Mouse (Mus musculus) urinary bladder, adult 2 months (tissue): ENCODE measurements around the gene Rad51d. TPM values are rescaled to one million over a fixed set of nuclear protein-coding genes. Genes with fewer than 3 reads are reported as not detected.

Experiments used
- polyA plus RNA-seq: library from polyadenylated mRNA; depleted of rRNA; stranded (reverse); fragments of >200 nt; gene quantifications from 2 replicates; pipeline ENCODE4 v1.2.3, GENCODE M21; 2012; rRNA removed

Rad51d gene
- polyA plus RNA-seq, 1 experiment: 18.6 TPM

Other genes starting within 250 kb of the Rad51d start
- gene Cct6b, start 126.3 kb downstream of the Rad51d start, polyA plus RNA-seq: 0.50 and 0.62 TPM in 2 replicates
- gene Zfp830, start 126.3 kb downstream of the Rad51d start, polyA plus RNA-seq: 17.6 and 19.3 TPM in 2 replicates
- 16.6 and 17.6 TPM in 2 replicates for gene Lig3, start 109.5 kb downstream of the Rad51d start, polyA plus RNA-seq
- gene Rffl, start 19.4 kb downstream of the Rad51d start, polyA plus RNA-seq: 13.7 and 14.6 TPM in 2 replicates
- gene Fndc8, start 1.5 kb upstream of the Rad51d start, polyA plus RNA-seq: 0.04 and 0.06 TPM in 2 replicates
- gene Nle1, start 17.8 kb upstream of the Rad51d start, polyA plus RNA-seq: 26.2 and 33.7 TPM in 2 replicates
- gene Unc45b, start 19.9 kb upstream of the Rad51d start, polyA plus RNA-seq: 4.4 and 6.7 TPM in 2 replicates
- 19.1 and 23.0 TPM in 2 replicates for gene Slfn5, start 60.7 kb upstream of the Rad51d start, polyA plus RNA-seq
- gene Slfn9, start 101.2 kb upstream of the Rad51d start, polyA plus RNA-seq: 2.2 TPM in 2 replicates
- gene Slfn8, start 130.2 kb upstream of the Rad51d start, polyA plus RNA-seq: 3.0 and 3.8 TPM in 2 replicates
- 13.5 and 13.8 TPM in 2 replicates for gene Slfn2, start 174.5 kb upstream of the Rad51d start, polyA plus RNA-seq
- 1.1 and 1.7 TPM in 2 replicates for gene Slfn1, start 226.2 kb upstream of the Rad51d start, polyA plus RNA-seq